Mouse (Mus musculus): ENCODE data around the gene Ttc7b.

Gene Ttc7b

DNA sequence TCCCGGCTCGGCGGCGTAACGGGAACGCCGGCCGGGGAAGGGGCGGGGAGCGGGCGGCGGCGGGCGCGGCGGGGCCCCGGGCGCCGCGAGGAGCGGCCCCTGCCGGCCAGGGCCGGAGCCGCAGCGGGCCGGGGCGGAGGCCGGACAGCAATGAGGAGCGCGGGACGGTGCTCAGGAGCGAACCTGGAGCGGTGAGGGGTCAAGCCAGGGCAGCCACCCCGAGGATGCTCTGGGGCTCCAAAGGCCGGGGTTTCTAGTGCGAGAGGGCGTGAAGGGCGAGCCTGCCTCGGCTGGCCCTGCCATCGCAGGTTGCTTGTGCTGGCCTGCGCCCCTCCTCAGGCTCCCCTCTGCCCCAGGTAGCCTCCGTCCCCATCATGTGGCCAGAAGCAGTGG is at the start of gene Ttc7b:
Gene Ttc7b, minus strand, starts transcription at position 33 of the 393 bp plus-strand sequence.
- DNase-seq, result peak; percentile 80 to 86

DNA sequence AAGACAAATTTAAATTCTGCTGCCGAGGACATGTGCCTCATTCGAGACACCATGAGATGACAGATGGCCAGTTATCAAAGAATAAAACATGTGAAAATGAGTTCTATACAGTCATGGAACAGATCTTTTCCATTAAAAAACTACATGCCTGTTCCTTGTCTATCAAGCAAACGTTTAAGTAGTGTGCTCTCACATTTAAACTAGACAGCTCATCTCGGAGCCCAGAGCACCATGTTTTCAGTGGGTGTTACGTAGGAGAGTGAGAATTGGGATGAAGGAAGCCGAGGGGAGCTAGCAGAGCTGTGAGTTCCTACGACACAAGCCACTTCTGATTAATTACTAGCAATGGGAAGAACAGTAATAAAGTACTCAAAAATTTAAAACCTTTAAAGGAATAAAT is 48.2 kb upstream of the Ttc7b start:
- no peak for DNase-seq

DNA sequence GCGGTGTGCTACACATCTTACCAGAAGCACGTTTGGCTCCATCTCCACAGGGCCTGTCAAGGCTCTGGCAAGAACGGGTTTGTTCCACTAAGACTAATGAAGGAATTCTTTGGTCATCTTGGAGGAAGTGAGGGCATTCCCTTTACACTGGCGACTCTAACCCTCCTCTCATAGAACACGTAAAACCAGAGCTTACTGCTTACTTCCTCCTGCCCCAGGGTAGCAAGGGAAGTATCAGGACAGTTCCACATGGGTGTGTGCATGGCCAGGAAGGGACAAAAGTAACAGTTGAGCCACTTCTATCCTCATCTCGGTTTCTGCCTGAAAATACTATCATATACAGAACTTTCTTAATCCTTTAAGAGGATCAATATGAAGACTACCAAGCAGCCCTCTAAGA is 47.5 kb upstream of the Ttc7b start:
- DNase-seq, result no peak

DNA sequence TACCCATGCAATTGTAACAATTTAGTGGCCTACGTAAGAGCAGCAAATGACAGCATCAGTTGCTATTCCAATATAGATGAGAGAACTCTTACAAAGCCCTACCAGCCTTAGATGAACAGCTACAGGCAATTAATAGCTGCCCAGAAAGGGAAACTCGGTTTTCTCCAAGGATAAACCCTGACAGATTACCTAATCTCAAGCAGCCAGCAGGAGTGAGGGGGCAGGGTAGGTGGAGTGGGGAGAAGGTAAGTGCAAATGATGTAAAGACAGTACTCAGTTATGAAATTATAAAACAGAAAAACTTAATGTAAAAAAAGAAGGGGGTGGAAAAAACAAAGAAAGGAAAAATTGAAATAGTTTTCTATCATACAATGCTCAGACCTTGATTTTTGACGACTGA is 47.0 kb upstream of the Ttc7b start:
- DNase-seq, result no peak

DNA sequence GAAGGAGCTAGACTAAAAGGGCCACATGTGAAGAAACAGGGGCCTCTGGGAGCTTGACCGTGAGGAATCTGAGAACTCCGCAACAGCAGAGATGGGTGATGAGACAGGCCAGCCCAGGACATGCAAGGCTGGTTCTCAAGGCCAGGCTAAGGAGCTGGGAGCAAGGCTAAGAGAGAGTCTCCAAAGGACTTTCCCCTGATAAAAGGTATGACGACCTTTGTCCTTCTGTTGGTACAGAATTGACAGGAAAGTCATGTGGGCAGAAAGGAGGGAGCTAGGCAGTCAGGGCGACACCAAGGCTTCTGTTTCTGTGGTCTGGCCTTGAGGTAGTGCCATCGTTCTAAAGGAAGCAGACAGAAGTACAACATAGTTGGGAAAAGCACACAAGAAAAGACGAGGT is 33.0 kb upstream of the Ttc7b start:
- no peak for DNase-seq

DNA sequence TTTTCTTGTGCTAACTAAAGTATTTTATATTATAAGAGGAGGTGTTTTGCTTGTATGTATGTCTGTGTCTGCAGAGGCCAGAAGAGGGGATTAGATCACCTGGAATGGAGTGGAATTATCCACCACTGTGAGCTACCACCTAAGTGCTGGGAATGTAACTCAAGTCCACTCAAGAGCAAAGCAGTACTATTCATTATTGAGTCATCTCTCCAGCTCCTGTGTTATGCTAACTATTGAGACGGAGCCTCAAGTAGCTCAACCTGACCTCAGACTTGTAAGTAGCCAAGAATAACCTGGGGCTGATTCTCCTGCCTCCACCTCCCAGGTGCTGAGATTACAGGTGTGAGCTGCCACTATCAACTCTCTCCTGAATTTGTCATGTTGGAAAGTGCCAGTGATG is 31.3 kb upstream of the Ttc7b start:
- DNase-seq, result no peak

DNA sequence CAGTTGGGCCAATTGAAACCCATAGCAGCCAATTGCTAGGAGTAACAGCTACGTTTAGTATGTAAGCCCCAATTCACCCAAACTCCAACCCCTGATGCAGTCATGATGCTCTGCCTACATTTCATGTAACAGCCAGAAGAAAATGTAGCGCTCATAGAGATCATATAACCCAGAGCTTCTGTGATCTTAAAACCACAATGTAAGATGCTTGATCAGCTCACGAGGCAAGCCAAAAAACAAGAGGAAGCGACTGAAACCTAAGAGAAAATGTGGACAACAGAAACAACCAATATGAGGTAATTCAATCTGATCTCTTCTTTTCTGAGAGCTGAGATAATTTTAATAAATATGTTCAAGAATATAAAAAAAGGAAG is 23.6 kb upstream of the Ttc7b start:
- DNase-seq, result no peak

DNA sequence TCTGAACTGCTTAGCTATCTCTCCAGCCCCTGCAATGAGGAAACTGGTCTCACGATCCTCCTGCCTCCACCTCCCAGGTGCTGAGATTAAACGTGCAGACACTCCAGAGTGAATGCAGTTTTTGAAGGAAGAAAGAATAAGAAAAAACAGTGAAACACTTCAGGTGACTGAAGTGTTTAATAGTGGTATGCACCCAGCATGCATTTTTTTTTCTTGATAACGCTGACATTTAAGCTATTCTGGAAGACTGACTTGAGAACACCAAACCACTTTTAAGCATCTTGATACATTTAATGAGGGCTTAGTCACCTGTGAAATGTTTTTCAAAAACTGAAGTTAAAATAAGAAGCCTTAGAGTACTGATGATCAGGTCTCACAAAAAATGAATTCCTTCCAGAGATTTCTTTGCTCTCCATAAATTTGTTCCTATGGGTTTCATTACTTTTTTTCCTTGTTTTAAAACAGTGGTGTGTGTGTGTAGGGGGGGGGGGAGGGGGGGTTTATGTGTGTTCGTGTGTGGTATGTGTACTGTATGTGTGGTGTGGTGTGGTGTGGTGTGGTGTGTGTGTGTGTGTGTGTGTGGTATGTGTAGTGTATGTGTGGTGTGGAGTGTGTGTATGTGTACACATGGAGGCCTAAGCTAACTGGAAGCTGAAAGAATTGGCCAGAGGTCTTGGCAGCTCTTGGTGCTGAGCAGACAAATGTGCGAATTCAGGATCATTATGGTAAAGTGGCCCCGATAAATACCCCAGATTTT is 23.0 kb upstream of the Ttc7b start:
- DNase-seq, result no peak

DNA sequence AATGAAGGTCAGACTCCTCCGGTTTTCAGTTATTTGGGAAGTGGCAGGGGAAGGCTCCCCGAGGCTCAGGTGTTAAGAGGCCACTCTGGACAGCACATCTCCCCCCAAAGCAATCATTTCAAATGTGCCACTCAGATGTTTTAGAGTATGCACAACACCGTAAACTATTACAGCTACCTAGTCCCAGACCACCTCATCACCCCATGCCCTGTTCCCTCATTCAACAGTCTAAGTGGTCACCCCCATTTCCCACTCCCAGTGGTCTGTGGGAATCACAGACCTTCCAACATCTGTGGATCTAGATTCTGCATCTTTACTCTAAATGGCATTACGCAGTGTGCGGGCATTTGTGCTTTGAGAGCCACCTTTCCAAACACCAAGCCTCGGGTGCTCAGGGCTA is 21.9 kb upstream of the Ttc7b start:
- no peak for DNase-seq

DNA sequence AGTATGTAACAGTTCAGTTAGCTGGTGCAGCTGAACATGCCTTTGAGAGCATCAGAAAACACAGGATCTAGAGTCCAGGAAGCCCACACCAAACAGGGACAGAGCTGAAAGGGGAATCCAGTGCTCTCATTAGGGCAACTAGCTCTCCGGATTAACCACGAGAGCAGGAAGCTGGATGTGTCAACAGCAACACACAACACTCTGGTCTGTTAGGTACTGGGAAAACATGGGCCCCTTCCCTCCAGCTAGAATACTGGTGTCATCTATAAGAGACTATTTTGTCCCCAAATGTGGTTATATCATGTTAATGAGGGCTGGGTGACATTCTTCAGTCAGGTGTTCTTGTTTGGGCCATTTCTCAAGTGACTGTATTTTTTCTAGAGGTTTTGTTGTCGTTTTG is 21.4 kb upstream of the Ttc7b start:
- DNase-seq, result no peak

DNA sequence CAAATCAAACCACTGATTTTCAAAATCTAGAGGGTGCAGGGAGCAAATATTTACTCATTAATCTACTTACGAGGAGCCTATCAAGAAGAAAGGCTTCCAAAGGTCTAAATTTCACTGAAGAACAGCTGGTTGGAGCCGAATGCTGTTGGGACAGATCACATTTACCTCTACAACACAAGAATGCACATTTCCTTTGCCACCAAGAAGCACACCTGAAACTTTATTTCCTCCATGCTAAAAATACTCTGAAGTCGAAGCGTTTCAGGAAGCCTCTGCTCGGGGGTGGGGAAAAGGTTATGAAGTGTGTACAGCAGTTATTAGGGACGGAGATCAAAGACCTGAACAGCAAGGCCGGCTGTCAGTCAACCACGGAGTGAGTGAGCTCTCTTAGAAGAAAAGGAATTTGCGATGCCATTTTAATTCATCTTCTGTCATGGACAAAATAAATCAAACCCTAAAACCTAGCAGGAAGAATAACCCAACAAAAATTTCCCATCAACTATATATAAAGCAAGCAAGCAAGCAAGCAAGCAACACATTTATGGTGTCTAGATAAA is 18.6 kb upstream of the Ttc7b start:
- no peak for DNase-seq

DNA sequence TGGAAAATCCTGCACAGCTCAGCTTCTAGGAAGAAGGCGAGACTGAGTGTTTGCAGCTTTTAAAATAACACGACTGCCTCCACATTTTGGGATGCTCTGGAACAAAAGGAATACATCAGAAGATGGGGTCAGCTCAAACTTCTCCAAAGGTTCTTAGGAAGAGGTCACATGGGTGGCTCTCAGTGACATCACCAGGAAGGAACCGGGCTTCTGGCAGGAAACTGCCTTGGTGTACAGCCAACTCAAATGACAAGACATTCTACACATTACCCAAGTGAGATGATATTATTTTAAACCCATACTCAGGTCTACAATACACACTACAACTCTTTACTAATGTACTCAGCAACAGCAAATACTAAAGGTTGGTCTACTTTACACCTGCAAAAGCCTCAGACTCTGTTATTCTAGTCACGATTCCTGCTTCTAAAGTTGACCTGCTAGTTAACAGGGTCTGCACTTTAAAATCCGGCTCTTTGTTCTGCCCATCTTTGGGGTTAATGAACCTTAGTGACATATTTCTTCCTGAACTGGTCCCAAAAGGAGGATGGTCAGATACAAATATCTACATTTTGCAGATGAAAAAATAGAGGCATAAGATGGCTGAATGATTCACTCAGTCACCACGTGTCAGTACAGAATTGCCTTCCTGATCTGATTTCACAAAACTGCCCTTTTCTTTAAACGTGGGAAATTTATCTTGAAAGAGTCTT is 18.0 kb upstream of the Ttc7b start:
- no peak for DNase-seq

DNA sequence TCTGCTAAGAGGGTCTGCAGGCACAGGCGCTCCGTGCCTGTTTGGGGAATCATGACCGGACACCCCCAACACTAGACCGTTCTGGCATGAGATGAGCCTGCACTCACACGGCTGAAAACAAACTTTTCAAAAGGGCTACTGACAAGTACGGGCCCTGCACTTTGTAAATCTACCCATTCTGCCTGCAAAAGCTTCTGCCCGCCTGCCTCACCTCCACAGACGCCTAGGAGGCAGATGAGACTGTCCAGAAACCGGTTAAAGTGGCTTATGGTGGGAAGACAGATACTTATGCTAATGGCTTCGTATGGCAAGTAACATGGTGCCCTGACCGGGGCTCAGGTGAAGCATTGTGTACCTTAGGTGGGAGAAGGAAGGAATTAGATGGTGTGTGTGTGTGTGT is 16.5 kb upstream of the Ttc7b start:
- DNase-seq, result no peak

DNA sequence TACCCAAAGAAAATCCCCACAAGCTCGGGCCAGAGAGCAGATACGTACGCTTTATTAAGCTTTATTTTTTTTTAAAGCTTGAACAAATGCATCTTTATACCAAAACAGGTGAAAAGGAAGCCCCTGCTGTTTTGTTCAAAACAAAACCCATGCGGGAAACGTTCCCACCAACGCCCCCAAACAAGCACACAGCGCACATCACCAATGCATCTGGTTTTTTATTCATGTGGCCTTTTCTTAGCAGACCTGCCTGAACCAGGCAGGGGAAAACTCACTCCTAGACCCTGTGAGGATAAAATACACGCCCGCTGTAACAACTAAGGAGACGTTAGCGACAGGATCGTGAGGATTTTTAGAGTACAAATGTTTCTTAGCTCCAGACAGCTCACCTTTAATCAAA is 14.4 kb upstream of the Ttc7b start:
- no peak for DNase-seq

DNA sequence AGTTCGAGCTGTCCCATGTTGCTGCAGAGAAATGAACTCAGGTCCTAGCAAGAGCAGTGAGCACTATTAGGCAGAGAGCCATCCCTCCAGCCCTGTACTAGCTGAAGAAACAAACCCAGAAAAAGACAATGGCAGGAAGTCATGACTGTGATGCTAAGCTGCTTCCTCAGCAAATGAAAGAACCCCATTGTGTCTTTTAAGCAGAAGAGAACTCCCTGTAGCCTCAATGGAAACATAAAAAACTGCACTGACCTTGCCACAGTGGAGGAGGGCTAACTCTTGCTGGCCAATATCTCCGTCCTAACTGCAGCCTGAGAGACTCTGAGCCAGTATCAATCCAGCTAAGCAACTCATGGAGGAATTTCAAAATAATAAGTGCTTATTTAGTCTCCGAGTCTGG is 13.4 kb upstream of the Ttc7b start:
- no peak for DNase-seq

DNA sequence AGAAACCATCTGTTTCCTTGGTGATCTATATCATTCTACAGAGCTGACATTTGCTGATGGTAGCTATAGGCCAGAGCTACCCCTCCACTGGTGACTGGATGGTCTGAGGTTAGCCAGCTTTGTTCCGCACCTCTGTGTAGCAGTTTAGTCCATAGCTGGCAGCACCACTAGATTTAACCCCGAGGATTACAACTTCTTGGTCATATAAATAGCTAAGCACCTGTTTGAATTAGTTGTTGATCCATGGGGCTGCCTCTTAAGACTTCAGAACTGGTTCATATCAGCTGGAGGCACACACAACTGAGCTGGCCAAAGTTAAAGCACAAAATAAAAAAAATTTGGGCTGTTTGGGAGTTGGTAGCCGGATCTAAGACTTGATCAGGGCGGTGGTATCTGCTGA is 12.6 kb upstream of the Ttc7b start:
- DNase-seq, result no peak

DNA sequence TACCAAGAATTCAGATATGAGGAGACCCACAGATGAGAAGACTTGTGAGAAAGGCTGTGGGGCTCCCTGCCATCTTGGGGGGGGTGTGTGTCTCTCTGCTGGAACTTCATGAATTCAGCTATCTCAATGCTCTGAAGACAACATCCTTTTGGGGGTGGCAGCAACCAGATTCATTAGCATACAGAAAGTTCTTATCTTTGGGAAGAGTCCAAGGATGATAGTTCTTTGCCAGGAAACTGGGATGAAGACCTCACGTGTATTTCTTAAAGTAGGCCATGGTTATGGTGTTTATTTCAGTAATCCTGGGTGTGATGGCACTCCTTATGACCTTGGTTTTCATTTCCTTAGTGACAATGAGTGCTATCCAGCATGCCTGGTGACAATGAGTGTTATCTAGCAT is 11.1 kb upstream of the Ttc7b start:
- no peak for DNase-seq

DNA sequence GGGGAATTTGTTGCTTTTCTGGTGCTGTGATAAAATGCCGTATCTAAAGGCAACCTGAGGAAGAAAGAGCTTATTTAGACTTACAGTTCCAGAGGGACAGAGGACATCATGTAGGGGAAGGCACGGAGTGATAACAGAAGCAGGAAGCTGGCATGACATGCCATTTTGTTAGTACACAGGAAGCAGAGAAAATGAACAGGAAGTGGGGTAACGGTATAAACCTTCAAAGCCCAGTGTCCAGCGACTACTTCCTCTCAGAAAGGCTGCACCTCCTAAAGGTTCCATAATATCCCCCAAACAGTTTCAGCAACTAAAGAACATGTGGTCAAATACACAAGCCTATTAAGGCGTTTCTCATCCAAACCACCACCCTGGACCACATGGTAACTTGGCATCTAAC is 10.2 kb upstream of the Ttc7b start:
- no peak for DNase-seq

DNA sequence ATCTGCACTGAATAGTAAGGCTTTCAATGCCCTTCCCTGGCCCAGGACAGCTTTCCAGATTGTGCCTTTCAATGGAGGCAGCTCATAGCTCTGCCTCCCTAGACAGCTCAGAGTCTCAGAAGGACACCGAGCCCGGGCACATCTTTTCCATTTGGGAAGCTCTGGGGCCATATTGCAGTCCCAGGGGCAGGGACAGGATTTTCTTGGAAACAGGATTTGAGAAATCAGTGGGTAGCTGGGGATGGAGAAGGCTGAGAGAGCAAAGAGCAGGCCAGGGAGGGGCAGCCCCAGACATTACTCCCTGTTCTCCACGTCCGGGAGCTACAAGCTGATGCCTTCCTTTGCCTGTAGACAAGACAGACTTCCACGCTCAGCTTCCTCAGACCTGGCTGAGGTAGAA is 9.0 kb upstream of the Ttc7b start:
- DNase-seq, result no peak

DNA sequence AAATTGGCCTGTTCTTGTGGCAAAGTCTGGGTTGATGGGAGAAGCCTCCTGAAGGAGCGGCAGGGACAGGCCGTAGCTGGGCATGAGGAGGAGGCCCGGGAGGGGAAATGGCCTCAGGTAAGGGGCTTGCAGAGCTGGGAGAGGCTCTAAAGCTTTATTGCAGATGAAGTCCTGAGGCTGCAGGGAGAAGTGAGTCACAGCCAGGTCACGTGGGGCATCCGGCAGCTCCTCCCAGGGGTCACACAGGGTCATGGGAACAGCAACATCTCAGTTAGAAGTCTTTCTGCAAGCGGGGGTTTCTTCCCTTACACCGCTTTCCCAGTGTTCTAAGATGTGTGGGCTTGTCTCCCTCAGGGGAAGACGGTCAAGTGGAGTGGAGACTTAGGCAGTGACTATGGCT is 8.5 kb upstream of the Ttc7b start:
- no peak for DNase-seq

DNA sequence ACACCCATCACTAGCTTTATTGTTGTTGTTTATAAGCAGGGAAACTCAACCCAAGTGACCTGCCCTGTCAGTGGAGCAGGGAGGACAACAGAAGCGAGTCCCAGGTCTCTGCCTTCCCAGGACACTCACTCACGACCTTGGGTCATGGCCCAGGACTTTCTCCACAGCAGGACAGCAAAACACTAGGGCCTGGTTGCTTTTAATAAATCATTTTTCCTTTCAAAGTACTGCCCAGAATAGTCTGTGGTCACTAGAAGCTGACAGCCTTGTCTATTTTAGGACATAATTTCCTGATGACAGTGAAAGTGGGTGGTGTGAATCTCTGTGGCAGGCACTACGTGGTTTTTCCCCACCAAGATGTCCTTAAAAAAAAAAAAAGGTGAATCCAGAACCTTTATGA is 7.6 kb upstream of the Ttc7b start:
- DNase-seq, result peak; percentile 29 to 37

DNA sequence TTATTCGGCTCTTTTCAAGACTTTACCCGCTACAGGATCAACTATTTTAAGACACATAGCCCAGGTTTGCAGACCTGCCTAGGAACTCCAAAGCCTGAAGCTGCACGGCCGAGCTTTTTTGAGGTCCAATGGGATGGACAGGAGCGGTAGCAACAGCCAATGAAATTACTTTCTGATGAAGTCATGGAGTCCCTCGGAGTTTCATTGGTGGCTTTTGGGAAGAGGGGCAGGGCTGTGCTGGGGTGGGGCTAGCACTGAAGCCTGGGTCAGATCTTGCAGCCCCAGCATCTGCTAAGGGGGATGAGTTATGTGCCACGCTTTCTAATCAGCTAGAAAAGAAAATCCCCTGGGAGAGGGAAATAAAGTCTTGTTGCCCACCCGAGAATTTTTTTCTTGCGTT is 7.1 kb upstream of the Ttc7b start:
- peak; percentile 79 to 86 for DNase-seq

DNA sequence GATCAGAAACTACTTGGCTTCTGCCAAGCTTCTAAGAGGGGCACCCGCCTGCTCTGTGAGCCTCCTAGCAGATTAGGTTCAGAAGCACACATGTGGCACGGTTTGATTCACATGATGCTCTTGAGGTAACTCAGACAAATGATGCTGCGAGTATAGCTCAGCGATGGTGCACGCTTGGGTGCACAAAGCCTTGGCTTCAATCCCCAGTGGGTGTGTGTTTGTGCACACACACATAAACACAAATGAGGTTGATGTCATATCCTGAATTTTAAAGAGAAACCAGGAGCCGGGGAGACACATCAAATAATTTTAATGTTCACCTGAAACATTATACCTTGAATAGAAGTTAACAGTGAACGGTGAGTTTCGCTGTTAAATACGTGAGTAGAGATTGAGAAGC is 6.6 kb upstream of the Ttc7b start:
- DNase-seq, result peak; percentile 58 to 73

DNA sequence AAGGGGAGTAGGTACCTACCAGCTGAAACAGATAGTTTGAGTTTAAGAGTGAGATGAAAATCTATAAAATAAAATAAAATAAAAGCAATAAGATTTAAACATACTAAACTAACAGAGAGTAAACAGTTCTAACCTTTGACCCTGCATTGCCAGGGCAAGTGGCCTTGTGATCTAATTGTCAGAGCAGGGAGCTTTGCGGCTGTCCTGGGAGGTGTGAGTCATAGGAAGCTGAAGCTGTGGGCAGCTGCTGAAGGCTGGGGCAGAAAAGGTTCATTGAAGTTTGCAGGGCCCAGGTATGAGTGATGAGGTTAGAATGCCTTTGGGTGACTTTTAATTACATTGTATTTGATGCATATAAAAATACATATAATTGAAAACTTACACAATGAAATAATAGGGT is 5.3 kb upstream of the Ttc7b start:
- no peak for DNase-seq

Data from cerebellum, postnatal 25 days (tissue).